Mouse (Mus musculus): ENCODE data around the gene Eif3m. TPM values are rescaled to one million over a fixed set of nuclear protein-coding genes. Genes with fewer than 3 reads are reported as not detected.

The Eif3m gene
- polyA plus RNA-seq (2012; ENCODE audit: insufficient read depth, low replicate concordance), result 9.0 TPM in 1 of 2 replicates, not detected in the other

GRCm38 (mm10) chr2:105016967-105017287 is at the start of gene Eif3m:
Eif3m (minus strand) TSS chr2:105017080.
- Histone ChIP-seq H3K4me3 (replicated peaks) (peak within 1 kb of the TSS; percentile 98), H3K36me3 (replicated peaks; ENCODE audit: low read length) (peaks cover 24% of the 10 kb centered on the region), H3K9me3 (no peaks in the 10 kb centered on the region), H3K4me1 (peaks cover 23% of the 10 kb centered on the region), H3K27me3 (replicated peaks) (no peaks in the 10 kb centered on the region)
- TF ChIP-seq GATA1 (IDR thresholded peaks at IDR 0.05; ENCODE audit: borderline replicate concordance, low read length) (no peak), FLI1 (IDR thresholded peaks at IDR 0.05; ENCODE audit: low read length) (0 out of 2 replicates have a peak, but pooled peaks have one; percentile 28)

- Histone ChIP-seq H3K36me3 (replicated peaks; ENCODE audit: low read length) (no peaks in the 10 kb centered on the region), H3K9me3 (peaks cover 3% of the 10 kb centered on the region; the same call in 1 of the 2 replicates), H3K27me3 (replicated peaks) (no peaks in the 10 kb centered on the region), H3K4me1 (no peaks in the 10 kb centered on the region), H3K4me3 (replicated peaks) (no peak overlapping the region)
- no peak for TF ChIP-seq FLI1 (IDR thresholded peaks at IDR 0.05; ENCODE audit: low read length)
- TF ChIP-seq GATA1 (IDR thresholded peaks at IDR 0.05; ENCODE audit: borderline replicate concordance, low read length), result no peak
Observed at GRCm38 (mm10) chr2:105062741-105063372, 46.0 kb upstream of the Eif3m start.

GRCm38 (mm10) chr2:105058577-105059116 is 41.8 kb upstream of the Eif3m start:
- Histone ChIP-seq H3K27me3 (replicated peaks) (no peaks in the 10 kb centered on the region), H3K9me3 (peaks cover 3% of the 10 kb centered on the region; the same call in 1 of the 2 replicates)
- no peak for TF ChIP-seq FLI1 (IDR thresholded peaks at IDR 0.05; ENCODE audit: low read length)
- TF ChIP-seq GATA1 (IDR thresholded peaks at IDR 0.05; ENCODE audit: borderline replicate concordance, low read length), result no peak

GRCm38 (mm10) chr2:105055529-105055928 is 38.6 kb upstream of the Eif3m start:
- Histone ChIP-seq H3K4me3 (replicated peaks) (no peak overlapping the region), H3K9me3 (no peaks in the 10 kb centered on the region), H3K27me3 (replicated peaks) (peaks cover 3% of the 10 kb centered on the region), H3K4me1 (no peaks in the 10 kb centered on the region), H3K36me3 (replicated peaks; ENCODE audit: low read length) (no peaks in the 10 kb centered on the region)
- TF ChIP-seq FLI1 (IDR thresholded peaks at IDR 0.05; ENCODE audit: low read length), result no peak
- no peak for TF ChIP-seq GATA1 (IDR thresholded peaks at IDR 0.05; ENCODE audit: borderline replicate concordance, low read length)

More at GRCm38 (mm10) chr2:105058577-105059116, 41.8 kb upstream of the Eif3m start:
- no peak overlapping the region for H3K4me3 ChIP-seq (replicated peaks)
- no peaks in the 10 kb centered on the region for H3K36me3 ChIP-seq (replicated peaks; ENCODE audit: low read length)
- no peaks in the 10 kb centered on the region for H3K4me1 ChIP-seq

GRCm38 (mm10) chr2:105048301-105048700 is 31.4 kb upstream of the Eif3m start:
- Histone ChIP-seq H3K36me3 (replicated peaks; ENCODE audit: low read length) (no peaks in the 10 kb centered on the region), H3K27me3 (replicated peaks) (peaks cover 3% of the 10 kb centered on the region), H3K4me1 (no peaks in the 10 kb centered on the region), H3K9me3 (no peaks in the 10 kb centered on the region), H3K4me3 (replicated peaks) (no peak overlapping the region)
- TF ChIP-seq GATA1 (IDR thresholded peaks at IDR 0.05; ENCODE audit: borderline replicate concordance, low read length), result no peak
- TF ChIP-seq FLI1 (IDR thresholded peaks at IDR 0.05; ENCODE audit: low read length), result no peak

GRCm38 (mm10) chr2:105043152-105043551 is 26.3 kb upstream of the Eif3m start:
- TF ChIP-seq GATA1 (IDR thresholded peaks at IDR 0.05; ENCODE audit: borderline replicate concordance, low read length) (no peak), FLI1 (IDR thresholded peaks at IDR 0.05; ENCODE audit: low read length) (no peak)
- Histone ChIP-seq H3K27me3 (replicated peaks) (peaks cover 5% of the 10 kb centered on the region), H3K36me3 (replicated peaks; ENCODE audit: low read length) (no peaks in the 10 kb centered on the region), H3K9me3 (no peaks in the 10 kb centered on the region), H3K4me3 (replicated peaks) (no peak overlapping the region), H3K4me1 (no peaks in the 10 kb centered on the region)

- TF ChIP-seq GATA1 (IDR thresholded peaks at IDR 0.05; ENCODE audit: borderline replicate concordance, low read length) (no peak), FLI1 (IDR thresholded peaks at IDR 0.05; ENCODE audit: low read length) (no peak)
- Histone ChIP-seq H3K4me1 (no peaks in the 10 kb centered on the region), H3K9me3 (no peaks in the 10 kb centered on the region), H3K36me3 (replicated peaks; ENCODE audit: low read length) (no peaks in the 10 kb centered on the region), H3K4me3 (replicated peaks) (no peak overlapping the region), H3K27me3 (replicated peaks) (peaks cover 7% of the 10 kb centered on the region)
Observed at GRCm38 (mm10) chr2:105040859-105041258, 24.0 kb upstream of the Eif3m start.

GRCm38 (mm10) chr2:105038879-105039278 is 22.0 kb upstream of the Eif3m start:
- Histone ChIP-seq H3K9me3 (no peaks in the 10 kb centered on the region), H3K36me3 (replicated peaks; ENCODE audit: low read length) (no peaks in the 10 kb centered on the region), H3K27me3 (replicated peaks) (peaks cover 7% of the 10 kb centered on the region), H3K4me1 (no peaks in the 10 kb centered on the region), H3K4me3 (replicated peaks) (no peak overlapping the region)
- no peak for TF ChIP-seq GATA1 (IDR thresholded peaks at IDR 0.05; ENCODE audit: borderline replicate concordance, low read length)
- TF ChIP-seq FLI1 (IDR thresholded peaks at IDR 0.05; ENCODE audit: low read length), result no peak

GRCm38 (mm10) chr2:105037956-105038569 is 21.2 kb upstream of the Eif3m start:
- TF ChIP-seq GATA1 (IDR thresholded peaks at IDR 0.05; ENCODE audit: borderline replicate concordance, low read length) (no peak), FLI1 (IDR thresholded peaks at IDR 0.05; ENCODE audit: low read length) (no peak)
- Histone ChIP-seq H3K9me3 (no peaks in the 10 kb centered on the region), H3K4me3 (replicated peaks) (no peak overlapping the region), H3K36me3 (replicated peaks; ENCODE audit: low read length) (no peaks in the 10 kb centered on the region), H3K4me1 (no peaks in the 10 kb centered on the region), H3K27me3 (replicated peaks) (peaks cover 7% of the 10 kb centered on the region)

All from megakaryocyte, embryonic 14.5 days (primary cell).